Mouse (Mus musculus) limb, embryonic 14.5 days (tissue): ENCODE results near the gene Olfr1378. TPM values are rescaled to one million over a fixed set of nuclear protein-coding genes. Genes with fewer than 3 reads are reported as not detected.

Source experiments
- ATAC-seq: fragments of 200-750 bp; cut with Nextera tagmentation; 2 replicates; pipeline ENCODE4 v1.8.0; 2017; ENCODE audit warnings: low read depth, moderate number of reproducible peaks, moderate TSS enrichment; ENCODE audit not compliant: low FRiP score
- DNase-seq: peaks from one replicate; pipeline ENCODE4 v3.0.0-alpha.2; 2015; ENCODE audit warnings: low spot score
- H3K27ac ChIP-seq: fragments of 300-500 bp; sonication (generic); replicated peaks from 2 replicates; pipeline ENCODE4 v1.5.1; 2014; ENCODE audit warnings: low read depth, mild to moderate bottlenecking, low read length, moderate library complexity, mixed read lengths
- H3K27me3 ChIP-seq: fragments of 300-500 bp; sonication (generic); 2 replicates; pipeline ENCODE4 v1.6.1; 2014; ENCODE audit warnings: low read length, mixed read lengths; ENCODE audit not compliant: control insufficient read depth, insufficient read depth
- H3K36me3 ChIP-seq: fragments of 300-500 bp; sonication (generic); 2 replicates; pipeline ENCODE4 v1.6.1; 2014; ENCODE audit warnings: mild to moderate bottlenecking, low read length, moderate library complexity, mixed read lengths; ENCODE audit not compliant: control insufficient read depth, insufficient read depth
- H3K4me1 ChIP-seq: fragments of 300-500 bp; sonication (generic); 2 replicates; pipeline ENCODE4 v1.6.1; 2014; ENCODE audit warnings: antibody characterized with exemption, low read length, mixed read lengths; ENCODE audit not compliant: control insufficient read depth, insufficient read depth
- H3K4me2 ChIP-seq: fragments of 300-500 bp; sonication (generic); replicated peaks from 2 replicates; pipeline ENCODE4 v1.6.1; 2014; ENCODE audit warnings: low read depth, mild to moderate bottlenecking, low read length, moderate library complexity; ENCODE audit not compliant: severe bottlenecking
- H3K4me3 ChIP-seq: fragments of 300-500 bp; sonication (generic); replicated peaks from 2 replicates; pipeline ENCODE4 v1.5.1; 2014; ENCODE audit warnings: low read length
- H3K9ac ChIP-seq: fragments of 300-500 bp; sonication (generic); 2 replicates; pipeline ENCODE4 v1.6.1; 2014; ENCODE audit warnings: mild to moderate bottlenecking, low read depth, low read length, moderate library complexity; ENCODE audit not compliant: severe bottlenecking
- H3K9me3 ChIP-seq: fragments of 300-500 bp; sonication (generic); 2 replicates; pipeline ENCODE4 v1.6.1; 2016; ENCODE audit warnings: low read length; ENCODE audit not compliant: control insufficient read depth
- POLR2A ChIP-seq: fragments of 200-500 bp; IDR thresholded peaks from 2 replicates; pipeline ENCODE4 v1.8.0; 2012; ENCODE audit warnings: inconsistent platforms, mild to moderate bottlenecking, moderate library complexity, borderline replicate concordance; ENCODE audit not compliant: insufficient read depth, insufficient read length; ENCODE audit errors: extremely low read depth
- WGBS: fragments of 180-500 bp; shearing (Covaris S2); extraction: QIAGEN DNeasy Blood & Tissue Kit; methylation state at CpG from one replicate; pipeline ENCODE4 v1.1.7; 2014; 5-methylcytosine and 5-hydroxymethylcytosine counted together
- polyA plus RNA-seq, 2 experiments: library from polyadenylated mRNA; depleted of rRNA in 1 of 2; stranded (reverse) in 1 of 2; unstranded in 1 of 2; fragments of >200 nt; fragmentation: Nextera tagmentation in 1 of 2; extraction: Ambion mirVana in 1 of 2; gene quantifications; 2 replicates each; pipeline versions ENCODE4 v1.2.1 to v1.2.3; 2012 to 2014

The Olfr1378 gene
- polyA plus RNA-seq, 2 experiments, result 0.09 TPM; not detected in 1

GRCm38 (mm10) chr11:50964886-50965285 lies 1.4 kb upstream of the Olfr1378 start:
- DNase-seq, result peak; percentile 3
- Histone ChIP-seq H3K27ac (no peak overlapping the region), H3K4me2 (no peak overlapping the region), H3K36me3 (no peaks in the 10 kb centered on the region), H3K4me3 (no peak overlapping the region), H3K4me1 (no peaks in the 10 kb centered on the region), H3K9ac (no peak overlapping the region), H3K9me3 (no peaks in the 10 kb centered on the region), H3K27me3 (no peaks in the 10 kb centered on the region)
- no peak for TF ChIP-seq POLR2A
- 80% methylated on average over 2 of the region's 2 CpGs for WGBS
- ATAC-seq, result no peak

DNA sequence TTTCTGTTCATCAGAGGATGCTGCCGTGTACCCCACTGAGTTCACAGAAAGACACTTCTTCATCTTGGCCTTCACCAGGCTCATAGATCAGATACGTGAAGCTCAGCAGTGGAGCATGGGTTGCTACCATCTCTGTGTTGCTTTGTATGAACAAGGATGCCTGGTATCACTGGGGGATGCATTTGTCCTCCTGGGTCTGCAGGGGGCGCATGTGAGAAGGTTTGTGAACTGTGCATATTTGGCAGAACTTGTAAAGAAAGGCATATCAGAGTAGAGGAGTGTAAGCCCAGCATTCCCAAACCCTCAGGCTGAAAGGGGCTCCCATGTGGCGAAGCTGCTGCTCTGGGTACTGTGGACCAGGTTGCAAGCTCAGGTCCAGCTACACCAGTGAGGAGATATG lies 10.9 kb downstream of the Olfr1378 start:
- no peak for DNase-seq
- no peak for TF ChIP-seq POLR2A
- Histone ChIP-seq H3K4me3 (no peak overlapping the region), H3K27ac (no peak overlapping the region), H3K27me3 (no peaks in the 10 kb centered on the region), H3K4me2 (no peak overlapping the region), H3K4me1 (no peaks in the 10 kb centered on the region), H3K9ac (no peak overlapping the region), H3K36me3 (no peaks in the 10 kb centered on the region), H3K9me3 (no peaks in the 10 kb centered on the region)
- WGBS, result 70% methylated on average over 4 of the region's 4 CpGs
- ATAC-seq, result no peak

- WGBS, result 78% methylated on average over 5 of the region's 5 CpGs
- H3K4me3 ChIP-seq, result no peak within 1 kb of the TSS
- no peak within 1 kb of the TSS for H3K9ac ChIP-seq
Measured at GRCm38 (mm10) chr11:50981667-50982066, 15.3 kb downstream of the Olfr1378 start, which contains the start of gene Olfr1377. TSS of gene Olfr1377 (plus strand) at chr11:50981967.

GRCm38 (mm10) chr11:51003296-51003695 lies 37.0 kb downstream of the Olfr1378 start, which contains the start of gene Olfr51:
TSS of gene Olfr51 (plus strand) at chr11:51003596.
- Histone ChIP-seq H3K4me3 (no peak within 1 kb of the TSS), H3K4me1 (no peaks in the 10 kb centered on the region), H3K27me3 (no peaks in the 10 kb centered on the region), H3K27ac (no peak within 1 kb of the TSS), H3K9me3 (no peaks in the 10 kb centered on the region), H3K4me2 (no peak within 1 kb of the TSS), H3K36me3 (no peaks in the 10 kb centered on the region), H3K9ac (no peak within 1 kb of the TSS)
- 82% methylated on average over 5 of the region's 5 CpGs for WGBS
- TF ChIP-seq POLR2A, result no peak
- no peak for DNase-seq
- ATAC-seq, result no peak

More at GRCm38 (mm10) chr11:50981667-50982066, 15.3 kb downstream of the Olfr1378 start, which contains the start of gene Olfr1377:
- no peak for DNase-seq
- no peak for ATAC-seq
- no peaks in the 10 kb centered on the region for H3K4me1 ChIP-seq
- no peaks in the 10 kb centered on the region for H3K9me3 ChIP-seq
- H3K27me3 ChIP-seq, result no peaks in the 10 kb centered on the region
- no peak for TF ChIP-seq POLR2A
- H3K27ac ChIP-seq, result no peak within 1 kb of the TSS
- no peaks in the 10 kb centered on the region for H3K36me3 ChIP-seq
- no peak within 1 kb of the TSS for H3K4me2 ChIP-seq

DNA sequence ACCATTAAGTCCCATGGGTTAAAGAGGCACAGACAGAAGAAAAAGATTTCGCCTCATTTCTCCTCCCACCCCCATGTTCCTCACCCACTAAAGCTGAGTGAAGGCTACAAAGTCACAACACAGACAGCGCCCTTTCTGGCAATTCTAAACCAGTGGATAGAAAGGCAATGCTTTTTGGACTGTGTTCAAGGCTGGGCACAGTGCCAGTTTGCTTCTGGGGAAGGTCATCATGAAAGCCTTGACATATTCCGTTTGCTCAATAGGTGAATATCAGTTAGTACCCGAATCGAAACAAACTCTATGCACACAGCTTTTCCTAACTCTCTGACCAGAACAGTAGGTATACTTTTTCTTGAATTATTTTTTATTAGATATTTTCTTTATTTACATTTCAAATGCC lies 45.5 kb downstream of the Olfr1378 start:
- Histone ChIP-seq H3K36me3 (no peaks in the 10 kb centered on the region), H3K9ac (no peak overlapping the region), H3K27me3 (no peaks in the 10 kb centered on the region), H3K4me3 (no peak overlapping the region), H3K4me1 (no peaks in the 10 kb centered on the region), H3K27ac (no peak overlapping the region), H3K9me3 (no peaks in the 10 kb centered on the region), H3K4me2 (no peak overlapping the region)
- no peak for TF ChIP-seq POLR2A
- ATAC-seq (no peak), DNase-seq (no peak)
- 74% methylated on average over 5 of the region's 5 CpGs for WGBS

DNA sequence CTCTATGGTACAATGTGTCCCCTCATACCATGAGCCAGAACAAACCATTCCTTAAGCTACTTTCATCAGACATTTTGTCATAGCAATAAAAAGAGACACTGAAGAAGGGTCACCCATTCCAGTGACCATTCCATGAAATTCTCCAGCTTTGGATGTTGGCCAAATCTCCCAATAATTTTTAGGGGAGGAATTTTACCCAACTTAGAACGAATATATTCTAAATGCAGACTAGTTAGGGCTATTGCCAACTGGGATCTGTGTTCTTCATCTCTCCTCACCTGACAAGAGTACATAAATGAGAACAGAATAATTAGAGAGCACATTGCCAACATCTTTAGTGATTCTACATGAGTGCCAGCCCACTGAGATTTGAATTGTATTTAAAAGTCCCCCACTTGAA lies 47.6 kb downstream of the Olfr1378 start, which contains the start of gene Olfr54:
Gene Olfr54 (plus strand): TSS at position 301 of the 400 bp plus-strand sequence.
- H3K27me3 ChIP-seq, result no peaks in the 10 kb centered on the region
- no peak within 1 kb of the TSS for H3K27ac ChIP-seq
- H3K36me3 ChIP-seq, result no peaks in the 10 kb centered on the region
- H3K9me3 ChIP-seq, result no peaks in the 10 kb centered on the region
- TF ChIP-seq POLR2A, result no peak
- ATAC-seq (no peak), DNase-seq (no peak)
- H3K4me2 ChIP-seq, result no peak within 1 kb of the TSS
- 58% methylated on average over 1 of the region's 1 CpGs for WGBS
- no peak within 1 kb of the TSS for H3K4me3 ChIP-seq
- no peaks in the 10 kb centered on the region for H3K4me1 ChIP-seq
- H3K9ac ChIP-seq, result no peak within 1 kb of the TSS
